Mouse (Mus musculus) kidney, adult 2 months (tissue): Measurements from ENCODE around the gene Maats1.

Experiments used
- CTCF ChIP-seq: fragments of 200-500 bp; conservative IDR thresholded peaks from 2 replicates; pipeline ENCODE4 v1.5.1; 2011; ENCODE audit warnings: low read depth, mild to moderate bottlenecking, control low read depth, low read length, moderate library complexity, mixed read lengths; ENCODE audit not compliant: insufficient read depth, insufficient read length
- POLR2A ChIP-seq: fragments of 200-500 bp; IDR thresholded peaks from one replicate; pipeline ENCODE4 v1.6.1; 2011; ENCODE audit warnings: low read depth, low read length, control low read depth

GRCm38 (mm10) chr16:38376163-38376840 lies 34.4 kb upstream of the Maats1 start:
- TF ChIP-seq POLR2A (no peak), CTCF (peak; percentile 39)
